Mouse (Mus musculus): Measurements from ENCODE around the gene Prl8a2.

Gene Prl8a2

GRCm38 (mm10) chr13:27345373-27345772, at the start of gene Prl8a2:
Gene Prl8a2, plus strand, starts transcription at chr13:27345673.
- no peak for DNase-seq (ENCODE audit: low read depth, low spot score)

- peak; percentile 35 for DNase-seq (ENCODE audit: low read depth, low spot score)
Measured at GRCm38 (mm10) chr13:27312334-27313225, 32.9 kb upstream of the Prl8a2 start, which contains the start of gene Prl6a1. Gene Prl6a1, plus strand, starts transcription at chr13:27312627.

DNA sequence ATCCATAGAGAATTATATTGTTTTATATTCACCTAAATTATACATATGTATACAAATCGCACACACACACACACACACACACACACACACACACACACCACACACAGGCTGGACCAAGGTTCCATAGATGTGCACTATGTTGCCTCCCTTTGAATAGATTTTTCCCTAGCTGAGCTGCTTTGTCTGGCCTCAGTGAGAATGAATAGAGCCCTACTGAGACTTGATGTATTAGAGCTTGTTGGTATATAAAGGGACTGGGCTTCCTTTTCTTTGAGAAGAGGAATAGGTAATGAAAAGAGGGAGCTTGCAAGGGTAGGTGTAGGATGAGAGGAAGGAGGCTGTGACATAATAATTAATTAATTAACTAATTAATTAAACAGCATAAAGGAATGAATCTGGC, 10.5 kb upstream of the Prl8a2 start:
- no peak for DNase-seq (ENCODE audit: low read depth, low spot score)

DNA sequence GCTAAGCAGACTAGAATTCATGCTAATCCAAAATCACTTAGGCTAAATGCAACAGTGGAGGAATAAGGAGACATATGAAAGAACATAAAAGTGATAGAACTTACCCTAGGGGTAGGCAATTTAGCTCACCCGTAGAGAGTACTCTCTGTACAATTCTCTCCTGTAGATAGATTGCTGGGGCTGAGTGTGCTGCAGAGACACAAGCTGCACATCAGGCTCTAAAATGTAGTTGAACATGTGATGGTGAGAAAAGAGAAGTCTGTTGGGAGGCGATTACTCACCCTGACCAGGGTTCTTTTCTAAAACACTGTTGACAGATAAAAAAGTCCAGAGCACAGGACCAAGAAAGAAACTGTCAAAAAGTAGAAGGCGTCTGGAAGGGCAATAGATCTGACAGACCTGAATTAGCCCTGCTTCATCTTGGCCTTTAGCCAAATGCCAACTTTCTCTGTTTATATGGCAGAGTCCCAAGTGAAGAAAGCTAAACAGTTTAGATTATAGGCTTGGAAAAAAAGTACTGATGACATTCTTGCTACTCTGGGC, 2.7 kb upstream of the Prl8a2 start:
- DNase-seq (ENCODE audit: low read depth, low spot score): peak; percentile 3

- DNase-seq (ENCODE audit: low read depth, low spot score): no peak
Measured at GRCm38 (mm10) chr13:27390746-27391145, 45.3 kb downstream of the Prl8a2 start, which contains the start of gene Prl2b1. Gene Prl2b1, minus strand, starts transcription at chr13:27390846.

DNA sequence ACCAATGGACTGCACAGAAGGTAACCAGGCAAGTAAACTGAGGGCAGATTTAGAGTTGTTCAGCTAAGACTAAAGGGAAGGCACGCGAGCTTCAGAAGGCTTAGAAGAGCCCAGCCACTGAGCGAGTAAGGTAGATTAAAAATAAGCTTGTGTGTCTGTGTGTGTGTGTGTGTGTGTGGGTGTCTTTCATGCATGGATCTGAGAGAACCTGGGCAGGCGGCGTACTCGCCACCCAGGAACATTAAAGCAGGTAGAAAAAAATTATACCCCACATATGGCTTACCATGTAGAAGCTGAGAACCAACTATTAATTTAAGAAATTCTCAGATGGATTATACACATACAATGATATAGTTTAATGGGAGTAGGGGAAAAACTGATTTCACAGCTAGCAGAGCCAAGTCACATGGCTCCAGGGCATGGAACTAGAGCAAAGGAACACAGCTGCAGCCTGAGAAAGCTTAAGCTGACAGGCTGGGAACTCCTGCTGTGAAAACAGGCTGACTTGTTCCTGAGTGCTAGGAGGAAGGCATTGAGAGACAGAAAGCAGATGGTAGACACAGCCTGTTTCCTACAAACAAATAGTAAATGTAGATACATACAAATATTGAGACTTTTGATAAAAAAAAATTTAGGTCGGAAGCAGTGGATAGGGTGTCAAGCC, 53.7 kb downstream of the Prl8a2 start:
- peak; percentile 23 for DNase-seq (ENCODE audit: low read depth, low spot score)
